Comparison of ENCODE assay signal across 36 mouse cellular contexts in genomic region chr11:35136625-35137024, GRCm38 (mm10). TPM values are rescaled to one million over a fixed set of nuclear protein-coding genes. Genes with fewer than 3 reads are reported as not detected.
DNase-seq lines count a peak whose midpoint lies in the region; ATAC-seq and TF ChIP-seq lines count a peak whose summit lies in the region.
"Had no signal": no experiment of that assay in that cellular context is flagged by ENCODE, and none has a peak within 500 bp of the region (broad histone marks: within the 10 kb centered on the region; RNA-seq: fewer than 3 reads in every experiment).

No protein-coding gene starts in this region.

- no peak overlapping the region for H3K4me3 ChIP-seq in lung, embryonic 15.5 days
- H3K4me3 ChIP-seq in lung, adult 2 months (replicated peaks; ENCODE audit: extremely low read depth, low read depth, low read length) = no peak overlapping the region
- H3K4me3 ChIP-seq: forebrain, embryonic 13.5 days; heart, embryonic 10.5 days; heart, embryonic 15.5 days; hindbrain, embryonic 12.5 days; intestine, embryonic 15.5 days; limb, embryonic 12.5 days; liver, embryonic 15.5 days had no signal

- 62% methylated on average over 9 of the region's 9 CpGs for WGBS in lung, embryonic 15.5 days
- WGBS in lung, adult 2 months = 68% methylated on average over 9 of the region's 9 CpGs

- no peak for TF ChIP-seq POLR2A in lung, adult 2 months (IDR thresholded peaks at IDR 0.05; ENCODE audit: borderline replicate concordance, extremely low read depth, low read depth, low read length)

- intact Hi-C loops in heart, postnatal 25 days (cut with DNase I) = no loop called here

- no peaks in the 10 kb centered on the region for H3K9me3 ChIP-seq in lung, embryonic 15.5 days
- H3K9me3 ChIP-seq: forebrain, embryonic 13.5 days; heart, embryonic 10.5 days; heart, embryonic 15.5 days; hindbrain, embryonic 12.5 days; intestine, embryonic 15.5 days; limb, embryonic 12.5 days; liver, embryonic 15.5 days had no signal

- TF ChIP-seq CTCF in lung, adult 2 months (IDR thresholded peaks at IDR 0.05; ENCODE audit: insufficient read depth, low read length) = no peak

- no peaks in the 10 kb centered on the region for H3K36me3 ChIP-seq in lung, embryonic 15.5 days
- H3K36me3 ChIP-seq: heart, embryonic 10.5 days; heart, embryonic 15.5 days; hindbrain, embryonic 12.5 days; intestine, embryonic 15.5 days; limb, embryonic 12.5 days; liver, embryonic 15.5 days had no signal

- peak overlapping the region; percentile 69 for H3K27ac ChIP-seq in lung, embryonic 15.5 days
- H3K27ac ChIP-seq: forebrain, embryonic 13.5 days; heart, embryonic 10.5 days; heart, embryonic 15.5 days; hindbrain, embryonic 12.5 days; hindbrain, postnatal 0 days; intestine, embryonic 15.5 days; kidney, postnatal 0 days; limb, embryonic 12.5 days; liver, embryonic 15.5 days; stomach, postnatal 0 days had no signal

- peaks cover 15% of the 10 kb centered on the region; the same call in 1 of the 2 replicates for H3K4me1 ChIP-seq in lung, embryonic 15.5 days
- H3K4me1 ChIP-seq in lung, adult 2 months (ENCODE audit: control insufficient read depth, insufficient read depth, low read length) = no peaks in the 10 kb centered on the region
- H3K4me1 ChIP-seq: forebrain, embryonic 13.5 days; heart, embryonic 10.5 days; heart, embryonic 15.5 days; hindbrain, embryonic 12.5 days; intestine, embryonic 15.5 days; liver, embryonic 15.5 days had no signal

- ATAC-seq in lung, embryonic 15.5 days (ENCODE audit: borderline replicate concordance, extremely low read depth, low FRiP score, low TSS enrichment) = peak; percentile 52; the same call in 1 of the 2 replicates
- ATAC-seq: forebrain, embryonic 13.5 days; hindbrain, postnatal 0 days; intestine, embryonic 15.5 days; midbrain, embryonic 16.5 days had no signal

- no peak overlapping the region for H3K4me2 ChIP-seq in lung, embryonic 15.5 days
- H3K4me2 ChIP-seq: forebrain, embryonic 13.5 days; heart, embryonic 15.5 days; hindbrain, embryonic 12.5 days; intestine, embryonic 15.5 days; limb, embryonic 12.5 days; liver, embryonic 15.5 days; midbrain, embryonic 11.5 days had no signal

- H3K9ac ChIP-seq in lung, embryonic 15.5 days = no peak overlapping the region
- H3K9ac ChIP-seq: forebrain, embryonic 13.5 days; heart, embryonic 15.5 days; hindbrain, embryonic 12.5 days; intestine, embryonic 15.5 days; limb, embryonic 12.5 days; liver, embryonic 15.5 days had no signal

- DNase-seq in adrenal gland, postnatal 14 days = peak; percentile 50
- no peak for DNase-seq in adrenal gland, postnatal 25 days
- peak; percentile 18 to 22 for DNase-seq in heart, adult 18-20 months
- no peak for DNase-seq in heart, postnatal 25 days (ENCODE audit: low spot score)
- DNase-seq in lung, adult 2 months = no peak
- no peak for DNase-seq in thymus, postnatal 0 days (ENCODE audit: low spot score)
- no peak for DNase-seq in Muller cell, postnatal 12 days (ENCODE audit: inconsistent ontology term)
- DNase-seq: adrenal gland, postnatal 10 days; cerebellum, adult 18-20 months; cerebellum, postnatal 10 days; gastrocnemius, postnatal 10 days; heart, postnatal 36 days; kidney, adult 2 months; kidney, postnatal 4 days; layer of hippocampus, adult 9-11 months; right cerebral cortex, postnatal 4 days; thymus, adult 18-20 months; thymus, postnatal 36 days had no signal

- H3K27me3 ChIP-seq in lung, embryonic 15.5 days = no peaks in the 10 kb centered on the region
- H3K27me3 ChIP-seq: forebrain, embryonic 13.5 days; heart, embryonic 15.5 days; hindbrain, embryonic 12.5 days; intestine, embryonic 15.5 days; limb, embryonic 12.5 days; liver, embryonic 15.5 days had no signal

RNA-seq across cellular contexts. Expression of gene Slit3, which starts 15.6 kb away (rescaled TPM):
- 43.7 and 46.3 TPM in 2 replicates for total RNA-seq in adrenal gland, postnatal 14 days (2021)
- 39.1 and 40.6 TPM in 2 replicates for total RNA-seq in adrenal gland, postnatal 25 days (2021)
- total RNA-seq in heart, adult 18-20 months (2021) = 10 to 100 TPM; 12.6 to 13.3 TPM
- total RNA-seq in heart, postnatal 25 days (2021) = 10 to 100 TPM; 12.7 to 15.4 TPM
- polyA plus RNA-seq in lung, embryonic 15.5 days (2015; fragmentation: Nextera tagmentation; extraction: Ambion mirVana) = 17.9 and 21.4 TPM in 2 replicates
- 69.7 and 72.5 TPM in 2 replicates for polyA plus RNA-seq in lung, adult 2 months (2012; rRNA removed)
- polyA plus RNA-seq in thymus, postnatal 0 days (2015; fragmentation: Nextera tagmentation; extraction: Ambion mirVana) = 1.5 and 2.1 TPM in 2 replicates
- total RNA-seq: common myeloid progenitor, adult 5-6 weeks; granulocyte monocyte progenitor cell, adult 5-6 weeks; megakaryocyte progenitor cell, adult 5-6 weeks; neutrophil, adult 5-6 weeks had no signal
- polyA plus RNA-seq: C2C12 had no signal

Comparison
In these comparisons a context has a peak if more than half of its experiments do, and no peak if none do; other contexts are left out.
1. DNase-seq: peak in adrenal gland, postnatal 14 days (single experiment) and heart, adult 18-20 months (2 of 2); none in adrenal gland, postnatal 25 days (single experiment), heart, postnatal 25 days (single experiment), lung, adult 2 months (single experiment), thymus, postnatal 0 days (single experiment) and Muller cell, postnatal 12 days (single experiment).